Mouse (Mus musculus) gastrocnemius, adult 18-20 months (tissue): ENCODE measurements around the gene Entpd1. TPM values are rescaled to one million over a fixed set of nuclear protein-coding genes. Genes with fewer than 3 reads are reported as not detected.

Experiments used
- DNase-seq: peaks from one replicate; pipeline ENCODE4 v3.0.0; 2021; ENCODE audit warnings: low spot score
- total RNA-seq, 2 experiments: library from RNA; stranded (reverse); gene quantifications; 2 replicates each; pipeline ENCODE4 v1.2.3; 2021

Entpd1 gene
- total RNA-seq, 2 experiments from 2014 or later, result 7.2 to 12.1 TPM

DNA sequence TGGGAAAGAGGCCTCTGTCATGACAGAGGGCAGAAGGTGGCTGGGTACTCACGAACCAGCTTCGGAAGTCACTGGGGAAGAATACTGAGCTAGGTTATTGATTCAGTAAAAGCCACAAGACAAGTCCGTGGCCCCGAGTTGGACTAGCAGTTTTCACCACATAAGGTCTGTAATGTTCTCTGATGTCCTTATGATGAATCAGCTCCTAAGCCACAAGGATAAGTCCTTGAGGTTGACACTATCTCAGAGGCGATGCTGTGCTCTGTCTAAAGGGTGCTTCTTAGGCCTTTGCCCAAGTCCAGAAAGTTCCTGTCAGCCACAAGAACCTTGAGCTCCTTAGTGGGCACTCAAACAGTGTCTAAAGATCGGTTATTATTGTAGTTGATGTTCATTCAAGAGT, 49.7 kb downstream of the Entpd1 start:
- no peak for DNase-seq

DNA sequence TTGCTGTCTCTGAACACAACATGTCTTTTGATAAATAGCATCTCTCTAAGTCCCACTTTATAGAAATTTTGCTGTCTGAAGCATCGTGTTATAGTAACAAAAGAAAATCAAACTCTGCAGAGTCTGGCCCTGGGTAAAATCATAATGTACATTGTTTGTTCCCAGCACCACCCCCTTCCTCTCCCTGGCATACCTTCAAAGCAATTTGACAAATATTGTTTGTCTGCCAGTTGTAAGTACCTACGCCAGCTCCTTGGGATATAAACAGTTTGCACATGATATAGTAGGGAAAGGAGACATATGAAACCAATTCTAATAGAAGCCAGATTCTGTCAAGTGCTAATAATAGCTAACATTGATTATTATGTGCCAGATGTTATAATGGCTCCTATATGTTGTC, 50.6 kb downstream of the Entpd1 start:
- no peak for DNase-seq

DNA sequence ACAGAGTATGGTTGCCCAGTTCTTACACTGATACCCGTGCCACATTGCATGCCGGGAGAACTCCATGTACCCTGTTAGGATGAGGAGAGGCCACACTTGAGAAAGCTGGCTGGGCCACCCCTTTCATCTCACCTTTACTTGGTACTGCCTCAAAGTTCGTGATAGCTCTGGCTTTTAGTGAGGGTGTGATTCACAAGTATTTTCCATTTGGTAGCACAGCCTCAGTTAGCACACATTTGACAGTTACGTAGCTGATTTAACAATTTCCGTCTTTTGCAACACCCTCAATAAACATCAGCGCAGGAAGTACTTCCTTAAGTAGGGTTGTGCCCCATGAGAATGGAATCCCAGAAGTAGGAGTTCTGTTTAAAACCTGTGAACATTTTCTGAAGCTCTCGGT, 53.6 kb downstream of the Entpd1 start:
- no peak for DNase-seq

DNA sequence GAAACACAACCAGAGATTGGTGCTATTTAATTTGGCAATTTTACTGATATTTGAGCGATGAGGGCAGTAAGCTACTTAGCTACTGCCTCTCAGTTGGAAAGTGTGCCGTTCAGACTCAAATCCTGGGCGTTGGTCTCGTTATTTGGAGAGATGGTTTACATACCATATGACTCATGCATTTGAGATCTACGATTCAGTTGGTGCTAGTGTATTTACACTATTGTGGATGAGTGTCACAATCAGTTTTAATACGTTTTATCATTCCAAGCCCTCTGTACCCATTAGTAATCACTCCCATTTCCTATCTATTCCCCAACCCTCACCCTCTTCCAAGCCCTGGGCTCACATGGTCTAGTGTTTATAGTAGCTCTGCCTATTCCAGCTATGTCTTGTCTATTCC, 54.9 kb downstream of the Entpd1 start:
- no peak for DNase-seq

DNA sequence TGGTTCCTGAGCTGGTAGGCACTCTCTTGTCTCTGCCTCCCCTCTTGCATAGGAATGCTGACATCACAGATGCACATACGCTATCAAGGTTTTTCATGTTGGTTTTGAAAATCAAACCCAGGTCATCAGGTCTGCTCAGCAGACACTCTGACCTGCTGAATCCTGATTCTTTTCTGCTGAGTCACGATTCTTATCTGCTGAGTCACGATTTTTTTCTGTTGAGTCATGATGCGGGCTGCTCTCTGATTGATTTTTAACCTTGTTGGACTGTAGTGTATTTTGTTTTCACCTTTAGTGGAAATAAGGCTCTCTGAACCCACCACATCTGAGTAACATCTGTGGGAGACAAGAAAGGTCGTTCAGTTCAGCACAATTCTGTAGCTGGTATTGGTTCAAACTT, 63.2 kb downstream of the Entpd1 start:
- DNase-seq, result no peak

DNA sequence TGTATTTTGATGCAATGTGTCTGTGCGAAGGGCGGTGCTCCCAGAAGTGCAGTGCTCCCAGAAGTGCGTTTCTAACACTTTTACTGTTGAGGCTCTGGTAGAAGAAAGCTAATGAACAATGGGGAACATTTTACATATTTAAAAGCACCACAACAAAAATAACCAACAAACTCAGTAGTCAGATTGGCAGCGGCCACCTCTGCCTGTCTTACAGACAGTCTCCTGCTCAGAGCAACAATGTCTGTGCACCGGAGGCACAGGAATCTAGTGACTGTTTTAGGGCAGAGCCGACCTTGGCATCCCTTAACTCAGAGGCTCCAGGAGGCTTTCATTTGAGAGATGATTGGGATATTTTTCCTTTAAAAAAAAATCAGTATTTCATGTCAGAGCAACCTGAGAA, 65.9 kb downstream of the Entpd1 start:
- no peak for DNase-seq

DNA sequence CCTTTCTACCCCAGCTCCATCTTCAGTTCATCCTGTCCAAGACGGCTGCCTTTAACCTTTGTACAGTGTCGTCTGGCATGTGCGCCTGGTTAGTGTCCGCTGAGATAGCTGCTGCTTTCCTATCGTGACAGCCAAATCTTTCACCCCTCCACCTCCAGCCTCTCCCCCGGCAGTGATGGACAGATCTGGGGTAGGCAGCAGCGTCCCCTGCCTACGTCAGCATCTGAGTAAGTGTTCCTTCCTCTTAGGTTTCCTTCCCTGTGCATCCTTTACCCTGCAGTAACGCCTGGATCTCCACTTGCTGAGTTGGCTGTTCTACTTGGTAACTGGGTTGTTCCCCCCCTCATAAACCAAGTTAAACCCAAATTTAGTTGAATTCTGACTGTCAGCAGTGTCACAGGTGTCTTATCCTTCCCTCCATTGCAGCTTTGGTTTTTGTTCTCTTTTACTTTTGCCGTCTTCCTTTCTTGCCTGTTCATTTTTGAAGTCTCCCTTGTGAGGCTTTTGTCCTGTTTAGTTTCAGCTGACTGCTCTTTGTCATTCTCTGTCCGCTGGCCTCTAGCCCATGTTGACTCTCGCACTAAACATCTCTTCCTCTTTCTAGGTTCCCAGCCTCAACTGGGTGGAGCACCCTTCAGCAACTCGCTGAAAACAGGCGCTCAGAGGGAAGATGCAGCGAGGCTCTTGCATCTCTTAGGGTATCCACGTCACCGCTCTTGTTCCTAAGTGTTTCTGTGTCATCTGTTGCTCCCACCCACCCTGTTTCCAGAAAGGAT, 66.6 kb downstream of the Entpd1 start:
- peak; percentile 64 for DNase-seq

DNA sequence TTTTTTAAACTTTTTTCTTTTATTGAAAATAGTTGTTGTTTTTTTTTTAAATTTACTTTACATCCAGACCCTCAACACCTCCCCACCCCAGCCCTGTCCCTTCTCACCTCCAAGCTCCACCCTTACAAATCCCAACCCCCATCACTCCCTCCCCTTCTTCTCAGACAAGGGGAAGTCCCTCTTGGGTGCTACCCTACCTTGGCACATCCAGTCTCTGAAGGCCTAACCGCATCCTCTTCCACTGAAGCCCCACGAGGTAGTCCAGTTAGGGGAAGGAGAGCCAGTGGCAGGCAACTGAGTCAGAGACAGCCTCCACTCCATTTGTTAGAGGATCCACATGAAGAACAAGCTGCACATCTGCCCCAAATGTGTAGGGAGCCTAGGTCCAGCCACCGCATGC, 67.5 kb downstream of the Entpd1 start:
- no peak for DNase-seq

DNA sequence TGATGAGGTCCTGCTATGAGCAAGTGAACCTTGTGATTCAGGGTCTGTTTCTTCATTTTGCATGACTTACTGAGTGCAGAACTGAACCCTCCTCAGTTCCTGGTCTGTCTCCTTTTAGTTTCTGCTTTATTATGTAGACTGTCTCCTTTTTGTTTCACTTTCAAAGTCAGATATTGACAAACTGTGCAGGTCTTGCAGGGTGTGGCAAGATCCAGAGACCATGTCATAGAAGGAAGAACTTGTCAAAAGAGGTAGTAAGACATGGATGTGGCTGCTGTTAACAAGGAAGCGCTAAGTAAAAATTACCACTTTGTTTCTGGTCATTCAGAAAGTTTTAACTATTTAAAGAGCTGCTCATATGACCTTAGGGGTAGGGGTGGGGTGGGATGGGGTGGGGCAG, 72.0 kb downstream of the Entpd1 start:
- DNase-seq, result no peak

DNA sequence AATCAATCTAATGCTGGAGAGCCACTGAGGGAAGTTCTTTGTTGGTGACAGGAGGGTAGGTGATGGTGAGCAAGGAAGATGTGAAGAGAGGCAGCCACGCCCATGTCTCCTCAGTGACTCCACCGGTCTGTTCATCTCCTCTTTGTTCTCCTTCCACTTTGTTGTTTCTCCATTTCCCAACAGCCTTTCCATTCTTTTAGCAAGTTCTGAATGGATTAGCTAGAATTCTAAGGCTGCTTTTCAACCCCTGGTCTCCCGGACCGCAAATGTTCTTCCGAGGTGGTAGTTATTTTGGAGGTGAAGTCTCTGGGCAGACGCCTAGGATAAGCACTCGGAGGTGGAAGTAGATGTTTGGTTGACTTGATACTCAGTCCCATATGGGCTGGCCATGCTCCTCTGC, 72.4 kb downstream of the Entpd1 start:
- no peak for DNase-seq

DNA sequence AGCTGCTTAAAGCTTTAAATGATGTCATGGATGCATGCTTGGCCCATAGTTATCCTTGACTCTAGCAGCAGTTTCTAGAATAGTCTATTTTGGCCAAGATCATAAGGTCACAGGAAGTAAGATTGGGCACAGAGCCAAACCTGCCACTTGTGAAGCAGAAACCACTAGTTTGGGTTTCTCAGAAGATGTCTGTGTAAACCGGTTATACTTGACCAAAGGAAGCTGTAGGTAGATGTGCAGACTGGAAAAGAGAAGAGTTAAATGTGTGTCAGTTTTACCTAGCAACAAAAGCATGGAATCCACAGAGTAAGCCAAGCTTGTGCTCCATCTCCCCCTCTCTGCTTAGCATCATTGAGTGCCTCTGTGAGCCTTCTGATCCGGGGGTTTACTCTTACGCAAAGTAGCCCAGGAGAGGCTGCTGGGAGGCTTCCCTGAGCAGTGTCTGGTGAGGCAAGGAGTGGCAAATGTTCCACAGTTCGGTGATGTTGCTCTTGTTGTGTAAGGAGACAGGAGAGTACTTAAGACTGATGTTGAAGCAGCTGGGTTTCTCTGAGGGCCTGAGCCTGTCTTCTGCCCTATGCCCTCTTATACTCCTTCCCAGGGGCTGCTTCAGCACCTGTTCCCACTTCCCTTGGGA, 75.2 kb downstream of the Entpd1 start:
- DNase-seq, result no peak

DNA sequence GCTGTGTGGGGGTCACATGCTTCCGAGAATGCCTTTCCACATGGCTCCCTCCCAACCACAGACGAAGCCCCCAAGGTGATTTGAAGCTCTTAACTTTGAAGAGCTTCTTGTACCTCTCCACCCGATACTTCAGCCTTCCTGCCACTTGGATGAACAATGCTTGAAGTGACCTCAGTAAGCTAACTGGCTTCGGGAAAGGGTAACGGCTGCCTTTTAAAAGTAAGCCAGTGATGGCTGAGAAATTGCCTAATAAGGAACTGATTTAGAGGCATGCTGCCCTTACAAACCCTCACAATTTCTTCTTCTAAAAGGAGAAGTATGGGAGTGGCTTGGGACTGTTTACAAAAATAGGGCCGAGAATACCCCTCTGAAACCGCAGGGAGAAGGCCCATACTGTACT, 81.0 kb downstream of the Entpd1 start:
- no peak for DNase-seq

DNA sequence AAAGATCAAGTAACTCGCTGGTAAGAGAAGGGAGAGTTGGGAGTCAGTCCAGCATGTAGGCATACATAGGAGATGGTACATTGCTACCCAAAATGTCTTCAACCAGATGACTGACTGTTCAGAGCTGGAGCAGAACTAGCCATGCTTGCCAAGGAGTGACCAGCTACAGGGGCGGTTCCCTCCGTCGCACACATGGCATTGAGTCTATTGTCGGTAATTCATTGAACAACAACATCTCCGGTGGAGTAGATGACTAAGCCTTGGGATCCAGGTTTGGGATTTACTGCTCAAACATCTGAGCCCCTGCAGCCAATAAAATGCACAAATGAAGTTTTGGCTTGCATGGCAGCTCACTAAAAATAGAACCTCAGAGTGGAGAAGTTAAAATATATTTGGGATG, 84.0 kb downstream of the Entpd1 start:
- DNase-seq, result no peak

DNA sequence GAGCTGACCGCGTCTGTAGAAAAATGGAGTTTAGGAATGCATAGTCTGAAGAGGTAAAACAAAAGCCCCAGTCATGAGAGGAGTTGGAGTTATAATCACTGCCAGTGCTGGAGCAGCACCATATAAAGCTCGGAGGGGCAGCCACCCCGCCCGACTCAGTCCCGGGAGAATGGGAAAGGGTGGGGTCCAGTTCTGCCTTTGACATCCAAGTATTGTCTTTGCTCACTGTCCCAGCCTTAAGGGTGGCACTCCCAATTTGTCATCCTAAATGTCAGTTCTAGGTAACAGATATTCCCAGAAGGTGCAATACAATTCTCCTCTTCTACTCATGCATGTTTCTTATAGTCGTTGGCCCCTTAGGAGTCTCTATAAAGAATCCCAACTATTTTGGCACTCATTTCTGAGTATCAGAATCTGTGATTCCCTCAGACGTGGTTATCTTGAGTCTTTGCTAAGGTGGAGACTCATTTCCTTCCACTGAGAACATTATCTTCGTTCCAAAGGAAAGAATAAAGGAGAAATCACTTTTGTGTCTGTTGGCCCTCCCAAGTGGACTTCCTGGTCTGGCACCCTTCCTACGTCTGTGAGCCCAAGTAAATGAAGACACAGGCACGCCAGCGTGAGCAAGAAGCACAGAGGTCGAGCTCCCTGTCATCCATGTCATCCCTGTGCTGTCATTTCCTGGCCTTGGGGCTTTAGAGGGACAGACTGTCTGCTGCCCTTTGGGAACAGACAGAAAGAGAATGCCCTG, 86.1 kb downstream of the Entpd1 start:
- peak; percentile 27 for DNase-seq

DNA sequence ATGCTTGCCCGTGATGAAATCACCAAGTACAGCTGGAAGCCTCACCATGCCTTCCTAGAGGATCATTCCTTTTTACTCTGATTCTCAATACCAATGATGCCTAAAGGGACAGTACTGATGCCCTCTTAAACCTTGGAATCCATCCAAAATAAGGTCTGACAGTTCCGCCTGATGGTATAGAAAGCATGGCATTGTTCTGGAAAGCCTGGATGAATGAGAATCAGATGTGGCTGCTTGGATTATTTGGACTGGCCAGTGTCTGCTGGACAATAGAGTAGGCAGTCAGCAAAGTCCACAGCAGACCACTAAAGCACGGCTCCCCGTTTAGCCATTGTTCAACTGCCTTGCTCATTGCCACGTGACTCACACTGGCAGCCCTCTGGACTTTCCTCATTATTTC, 87.7 kb downstream of the Entpd1 start:
- no peak for DNase-seq

DNA sequence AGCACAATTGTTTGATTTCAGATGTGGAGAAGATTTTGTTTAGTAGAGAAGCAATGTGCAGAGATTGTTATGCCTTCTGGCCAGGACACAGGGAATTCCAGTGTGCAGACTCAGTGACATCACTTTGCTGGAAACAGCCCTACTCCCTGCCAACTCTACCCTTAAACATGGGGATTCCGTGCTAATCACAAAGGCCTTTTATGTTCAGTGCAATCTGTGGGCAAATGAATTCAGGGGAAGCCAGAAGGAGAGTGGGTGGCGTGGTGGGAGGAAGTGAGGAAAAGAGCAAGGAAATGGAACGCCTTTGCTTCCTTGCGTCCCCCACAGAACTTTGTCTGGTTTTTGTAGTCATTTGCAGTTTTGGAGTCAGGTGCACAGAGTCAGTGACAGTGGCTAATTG, 90.2 kb downstream of the Entpd1 start:
- peak; percentile 30 for DNase-seq

DNA sequence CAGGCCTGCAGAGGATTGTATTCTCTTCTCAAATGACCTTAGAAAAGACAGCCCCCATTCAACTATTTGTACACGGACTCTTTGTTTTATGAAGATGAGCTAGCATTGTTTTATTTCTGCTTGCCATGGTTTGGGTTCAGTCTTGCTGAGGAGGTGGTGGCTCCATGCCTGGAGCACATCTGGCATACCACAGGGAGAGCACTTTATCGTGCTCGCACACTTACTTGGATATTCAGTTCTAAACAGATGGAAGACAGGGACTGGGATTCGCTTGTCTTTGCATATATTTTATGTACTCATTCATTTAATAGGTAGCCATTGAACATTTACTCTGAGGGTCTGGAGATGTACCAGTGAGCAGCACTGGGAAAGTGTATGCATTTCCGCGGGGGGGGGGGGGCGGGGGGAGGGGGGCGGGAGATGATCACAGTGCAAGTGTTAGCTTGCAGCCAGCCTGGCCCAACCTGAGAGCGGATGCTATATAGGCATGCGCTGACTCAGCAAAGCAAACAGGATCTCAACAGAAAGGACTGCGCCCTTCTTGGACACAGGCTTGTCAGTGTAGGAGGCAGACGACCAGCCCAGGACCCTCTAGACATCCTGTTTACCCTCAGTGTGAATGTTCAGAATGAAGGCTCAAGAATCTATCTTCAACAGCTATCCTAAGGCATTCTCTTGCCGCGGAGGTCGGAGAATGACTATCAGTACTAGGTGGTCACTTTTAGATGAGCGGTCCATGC, 100.9 kb downstream of the Entpd1 start:
- no peak for DNase-seq

DNA sequence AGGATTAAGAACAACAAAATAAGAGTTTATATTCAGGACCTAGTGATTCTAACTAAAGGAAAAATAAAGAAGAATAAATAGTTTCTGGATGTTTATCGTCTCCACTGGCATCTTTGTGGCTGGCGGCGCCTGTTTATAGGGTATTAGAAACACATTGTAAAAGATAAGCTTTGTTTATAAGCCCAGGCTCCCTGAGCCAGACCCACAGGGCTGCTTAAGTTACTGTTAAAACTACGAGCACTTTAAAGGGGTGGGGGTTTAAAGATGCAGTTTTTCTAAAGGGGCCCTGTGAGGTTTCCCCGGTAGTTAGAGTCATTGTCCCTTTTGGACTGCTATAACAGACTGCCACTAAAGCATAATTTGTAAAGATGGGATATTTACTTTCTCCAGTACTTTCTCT, 102.5 kb downstream of the Entpd1 start:
- no peak for DNase-seq

DNA sequence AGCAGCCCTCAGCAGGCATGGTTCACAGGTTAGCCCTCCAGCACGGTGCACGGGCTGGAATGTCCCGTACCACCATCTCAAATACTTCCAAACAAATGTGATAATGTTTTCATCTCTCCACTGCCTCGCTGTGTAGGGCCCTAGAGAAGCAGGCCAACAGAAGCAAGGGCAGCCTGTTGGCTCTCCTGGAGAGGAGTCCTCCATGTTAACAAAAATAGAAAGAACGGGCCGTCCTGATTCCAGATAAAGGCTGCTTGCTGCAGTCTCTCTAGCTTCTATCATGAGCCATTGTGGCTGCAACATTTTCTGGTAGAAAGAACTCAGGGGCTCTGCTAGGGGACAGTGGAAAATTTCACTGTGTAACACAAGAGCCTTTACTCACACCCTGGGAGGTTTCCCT, 104.8 kb downstream of the Entpd1 start:
- DNase-seq, result no peak

DNA sequence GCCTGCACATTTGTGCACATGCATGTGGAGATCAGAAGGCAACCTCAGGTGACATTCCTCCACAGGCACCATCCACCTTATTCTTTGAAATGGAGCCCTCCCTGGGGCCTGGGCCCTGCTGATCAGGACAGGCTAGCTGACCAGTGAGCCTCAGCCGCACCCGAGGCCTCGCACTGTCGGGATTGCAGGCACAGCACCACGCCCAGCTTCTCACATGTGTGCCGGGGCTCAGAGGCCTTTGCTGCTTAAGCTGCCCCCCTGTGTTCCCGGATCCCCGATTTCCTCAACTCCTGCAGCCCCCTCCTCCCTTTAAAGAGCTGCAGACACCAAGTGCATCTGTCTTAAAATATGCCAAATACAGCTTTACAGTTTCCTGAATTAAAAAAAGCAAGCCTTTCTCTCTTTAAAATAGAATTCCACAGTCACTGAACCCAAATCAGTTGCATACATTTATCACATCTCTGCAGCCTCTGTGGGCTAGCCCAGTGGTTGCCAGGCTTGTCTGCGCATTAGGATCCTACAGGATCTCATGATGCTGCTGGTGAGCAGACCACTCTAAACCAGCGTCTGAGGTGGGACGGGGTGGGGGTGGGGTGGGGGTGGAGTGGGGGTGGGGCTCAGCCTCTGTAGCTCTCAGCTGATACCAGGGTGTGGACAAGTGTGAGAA, 107.4 kb downstream of the Entpd1 start:
- DNase-seq, result no peak

DNA sequence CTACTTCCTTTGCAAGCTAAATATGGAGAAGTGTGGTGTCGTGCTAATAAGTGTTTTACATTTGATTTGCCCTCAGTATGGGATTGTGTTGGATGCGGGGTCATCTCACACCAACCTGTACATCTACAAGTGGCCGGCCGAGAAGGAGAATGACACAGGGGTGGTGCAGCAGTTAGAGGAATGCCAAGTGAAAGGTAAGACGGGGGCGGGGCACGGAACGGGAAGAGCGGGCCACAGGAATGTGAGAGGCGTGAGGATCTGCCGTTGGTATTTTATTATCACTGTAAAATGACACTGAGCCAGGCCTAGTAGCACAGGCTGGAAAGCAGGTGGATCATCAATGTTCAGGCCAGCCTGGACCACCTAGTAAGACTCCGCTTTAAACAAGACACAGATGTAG, 108.2 kb downstream of the Entpd1 start:
- no peak for DNase-seq
